Mouse (Mus musculus) stomach, postnatal 0 days (tissue): ENCODE measurements at regions not wholly inside any gene's neighbourhood (a gene's known extent, or its start where the extent isn't known, plus 50 kb on each side); places are given as distances from the start of the nearest gene placed in this dataset.

Experiments
- ATAC-seq: fragments of 200-750 bp; cut with Nextera tagmentation; 2 replicates; pipeline ENCODE4 v1.8.0; 2017; ENCODE audit not compliant: low FRiP score, low TSS enrichment
- DNase-seq: peaks from one replicate; pipeline ENCODE4 v3.0.0-alpha.2; 2016; ENCODE audit warnings: low spot score
- H3K27ac ChIP-seq: fragments of 300-500 bp; sonication (generic); replicated peaks from 2 replicates; pipeline ENCODE4 v1.5.1; 2014; ENCODE audit warnings: mild to moderate bottlenecking, control low read depth
- H3K27me3 ChIP-seq: fragments of 300-500 bp; sonication (generic); 2 replicates; pipeline ENCODE4 v1.6.1; 2014; ENCODE audit warnings: low read length; ENCODE audit not compliant: control insufficient read depth, insufficient read depth
- H3K36me3 ChIP-seq: fragments of 300-500 bp; sonication (generic); 2 replicates; pipeline ENCODE4 v1.6.1; 2014; ENCODE audit warnings: low read length, mixed read lengths; ENCODE audit not compliant: control insufficient read depth, insufficient read depth
- H3K4me1 ChIP-seq: fragments of 300-500 bp; sonication (generic); replicated peaks from 2 replicates; pipeline ENCODE4 v1.6.1; 2014; ENCODE audit warnings: antibody characterized with exemption; ENCODE audit not compliant: control insufficient read depth, insufficient read depth
- H3K4me2 ChIP-seq: fragments of 300-500 bp; sonication (generic); replicated peaks from 2 replicates; pipeline ENCODE4 v1.6.1; 2014; ENCODE audit warnings: low read depth, mild to moderate bottlenecking, control low read depth, moderate library complexity
- H3K4me3 ChIP-seq: fragments of 300-500 bp; sonication (generic); 2 replicates; pipeline ENCODE4 v1.5.1; 2014; ENCODE audit warnings: low read depth, low read length, control low read depth
- H3K9ac ChIP-seq: fragments of 300-500 bp; sonication (generic); 2 replicates; pipeline ENCODE4 v1.6.1; 2014; ENCODE audit warnings: mild to moderate bottlenecking, low read length, control low read depth, mixed read lengths
- H3K9me3 ChIP-seq: fragments of 300-500 bp; sonication (generic); 2 replicates; pipeline ENCODE4 v1.6.1; 2016; ENCODE audit warnings: low read length; ENCODE audit not compliant: control insufficient read depth
- CTCF ChIP-seq: IDR thresholded peaks from 2 replicates; pipeline ENCODE4 v1.5.1; 2016; ENCODE audit warnings: antibody characterized with exemption, low read depth, mild to moderate bottlenecking, moderate library complexity
- EP300 ChIP-seq: optimal IDR thresholded peaks from 2 replicates; pipeline ENCODE3; 2016; ENCODE audit warnings: antibody characterized with exemption
- WGBS: fragments of 180-500 bp; shearing (Covaris S2); extraction: QIAGEN DNeasy Blood & Tissue Kit; methylation state at CpG from one replicate; pipeline ENCODE4 v1.1.7; 2014; 5-methylcytosine and 5-hydroxymethylcytosine counted together

- no peaks in the 10 kb centered on the region for H3K36me3 ChIP-seq
- H3K4me3 ChIP-seq: no peak overlapping the region
- 76% methylated on average over 7 of the region's 7 CpGs for WGBS
- H3K4me2 ChIP-seq: no peak overlapping the region
- no peak overlapping the region for H3K27ac ChIP-seq
- TF ChIP-seq CTCF (no peak), EP300 (no peak)
- H3K9me3 ChIP-seq: no peaks in the 10 kb centered on the region
- H3K9ac ChIP-seq: no peak overlapping the region
- no peak for ATAC-seq
- H3K4me1 ChIP-seq: no peaks in the 10 kb centered on the region
- H3K27me3 ChIP-seq: no peaks in the 10 kb centered on the region
- no peak for DNase-seq
Measured at GRCm38 (mm10) chr15:67345179-67346148, 844.8 kb upstream of the Lrrc6 start.

- no peaks in the 10 kb centered on the region for H3K36me3 ChIP-seq
- no peaks in the 10 kb centered on the region for H3K9me3 ChIP-seq
- H3K9ac ChIP-seq: no peak overlapping the region
- no peaks in the 10 kb centered on the region for H3K4me1 ChIP-seq
- H3K27ac ChIP-seq: no peak overlapping the region
- H3K4me2 ChIP-seq: no peak overlapping the region
- H3K4me3 ChIP-seq: no peak overlapping the region
- DNase-seq (no peak), ATAC-seq (no peak)
- 62% methylated on average over 3 of the region's 3 CpGs for WGBS
- H3K27me3 ChIP-seq: no peaks in the 10 kb centered on the region
- TF ChIP-seq CTCF: no peak
- no peak for TF ChIP-seq EP300
Measured at GRCm38 (mm10) chr15:67342050-67342449, 841.3 kb upstream of the Lrrc6 start.

- Histone ChIP-seq H3K27me3 (no peaks in the 10 kb centered on the region), H3K9ac (no peak overlapping the region), H3K4me1 (no peaks in the 10 kb centered on the region), H3K4me3 (no peak overlapping the region), H3K4me2 (no peak overlapping the region), H3K27ac (no peak overlapping the region), H3K9me3 (no peaks in the 10 kb centered on the region), H3K36me3 (no peaks in the 10 kb centered on the region)
- DNase-seq (no peak), ATAC-seq (no peak)
- TF ChIP-seq CTCF (no peak), EP300 (no peak)
- WGBS: 82% methylated on average over 5 of the region's 5 CpGs
Measured at GRCm38 (mm10) chr15:67337040-67337395, 836.3 kb upstream of the Lrrc6 start.

- DNase-seq (no peak), ATAC-seq (no peak)
- H3K4me2 ChIP-seq: no peak overlapping the region
- 50% methylated on average over 5 of the region's 5 CpGs for WGBS
- TF ChIP-seq EP300 (no peak), CTCF (no peak)
- H3K27me3 ChIP-seq: no peaks in the 10 kb centered on the region
- no peaks in the 10 kb centered on the region for H3K9me3 ChIP-seq
- H3K36me3 ChIP-seq: no peaks in the 10 kb centered on the region
- H3K9ac ChIP-seq: no peak overlapping the region
- H3K4me3 ChIP-seq: no peak overlapping the region
- H3K4me1 ChIP-seq: no peaks in the 10 kb centered on the region
- no peak overlapping the region for H3K27ac ChIP-seq
Measured at GRCm38 (mm10) chr15:67336294-67337039, 835.8 kb upstream of the Lrrc6 start.

- Histone ChIP-seq H3K4me2 (no peak overlapping the region), H3K36me3 (no peaks in the 10 kb centered on the region), H3K9ac (no peak overlapping the region), H3K4me3 (no peak overlapping the region), H3K27ac (no peak overlapping the region), H3K9me3 (no peaks in the 10 kb centered on the region), H3K4me1 (no peaks in the 10 kb centered on the region), H3K27me3 (no peaks in the 10 kb centered on the region)
- DNase-seq: no peak
- TF ChIP-seq CTCF (no peak), EP300 (no peak)
- ATAC-seq: no peak
- 48% methylated on average over 1 of the region's 1 CpGs for WGBS
Measured at GRCm38 (mm10) chr15:67332521-67332920, 831.8 kb upstream of the Lrrc6 start.

GRCm38 (mm10) chr15:67320292-67320691 lies 819.6 kb upstream of the Lrrc6 start:
- 64% methylated on average over 2 of the region's 2 CpGs for WGBS
- no peak overlapping the region for H3K4me2 ChIP-seq
- no peak overlapping the region for H3K27ac ChIP-seq
- no peak for ATAC-seq
- no peak for DNase-seq
- no peak overlapping the region for H3K9ac ChIP-seq
- no peak overlapping the region for H3K4me3 ChIP-seq
- H3K27me3 ChIP-seq: no peaks in the 10 kb centered on the region
- H3K4me1 ChIP-seq: no peaks in the 10 kb centered on the region
- no peaks in the 10 kb centered on the region for H3K36me3 ChIP-seq
- no peak for TF ChIP-seq CTCF
- no peak for TF ChIP-seq EP300
- no peaks in the 10 kb centered on the region for H3K9me3 ChIP-seq
